Mouse (Mus musculus) T-helper 1 cell (primary cell): ENCODE data around the gene Polr2b.

Experiments used
- in situ Hi-C: fragments of 300-600 bp; cut with MboI, MseI; formaldehyde crosslinking; loops from one replicate; pipeline ENCODE4 v1.15.1; 2025; ENCODE audit warnings: high pct_unique_total_duplicates

Polr2b gene

DNA sequence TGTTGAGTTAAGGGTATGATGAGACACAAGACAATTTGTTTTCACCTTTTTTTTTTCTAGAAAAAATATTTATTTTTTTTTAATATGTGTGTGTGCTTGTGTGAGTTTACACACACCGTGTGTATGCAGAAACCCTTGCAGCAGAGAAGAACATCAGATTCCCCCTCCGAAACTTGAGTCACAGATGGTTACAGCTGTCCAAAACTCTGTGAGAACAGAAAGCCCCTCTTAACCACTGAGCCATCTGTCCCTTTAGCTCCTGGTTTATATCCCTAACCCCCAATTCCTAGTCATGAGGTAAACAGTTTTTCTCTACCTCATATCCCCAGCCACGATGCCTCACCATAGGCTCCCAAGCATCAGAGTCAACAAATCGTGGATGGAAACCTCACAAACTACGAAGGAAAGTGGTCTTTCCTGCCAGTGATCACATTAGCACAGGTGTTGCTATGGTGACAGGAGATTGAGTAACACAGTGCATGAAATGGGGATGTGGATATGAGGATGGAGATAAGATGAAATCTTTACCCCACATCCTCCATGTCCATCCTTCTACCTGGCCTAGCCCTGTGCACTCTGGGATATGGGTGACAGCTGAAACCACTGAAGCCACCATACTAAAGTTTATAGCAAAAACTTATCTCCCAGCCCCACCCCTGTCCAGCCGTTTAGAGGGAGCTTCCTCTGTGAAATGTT lies 76.1 kb downstream of the Polr2b start:
- in situ Hi-C loops: loop anchor here (5.0 kb wide), 1 partner anchor 51 kb away; no protein-coding TSS in a partner anchor

DNA sequence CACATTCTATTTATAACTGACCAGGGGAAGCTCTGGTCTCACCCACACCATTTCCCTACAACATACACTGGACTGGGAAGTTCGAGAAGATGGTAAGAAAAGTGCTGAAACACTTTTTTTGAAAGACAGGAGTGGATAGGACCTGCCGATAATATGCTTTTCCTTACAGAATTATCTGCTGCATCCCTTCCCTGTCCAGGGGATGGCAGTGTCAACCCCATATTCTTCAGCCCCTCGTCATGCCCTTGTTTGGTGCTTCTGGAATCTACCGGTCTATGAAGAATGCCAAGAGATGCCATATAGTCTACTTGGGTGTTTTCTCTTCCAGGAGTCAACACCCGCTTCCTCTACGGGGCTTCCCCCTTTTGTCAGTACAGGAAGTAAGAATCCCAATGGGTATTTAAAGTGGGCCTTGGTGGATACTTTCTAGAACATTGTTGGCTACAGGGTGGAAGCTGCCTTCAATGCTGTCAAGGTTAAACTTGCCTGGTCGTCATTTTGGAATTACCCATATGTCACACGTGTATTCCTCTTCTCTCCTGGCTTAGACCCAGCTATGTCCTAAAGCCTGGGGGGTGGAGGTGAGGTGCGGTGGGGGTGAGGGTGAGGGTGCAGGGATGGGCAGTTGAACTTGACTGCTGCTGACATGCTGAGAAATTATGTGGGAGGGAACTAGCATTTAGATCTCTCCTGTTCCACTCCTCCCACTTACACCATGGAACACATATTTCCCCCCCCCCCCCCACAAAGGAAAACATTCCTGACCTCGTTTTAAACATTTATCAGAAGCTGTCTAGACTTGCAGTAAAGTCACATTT lies 76.9 kb downstream of the Polr2b start:
- in situ Hi-C loops: loop anchor here (5.0 kb wide), 1 partner anchor 50 kb away; no protein-coding TSS in a partner anchor

DNA sequence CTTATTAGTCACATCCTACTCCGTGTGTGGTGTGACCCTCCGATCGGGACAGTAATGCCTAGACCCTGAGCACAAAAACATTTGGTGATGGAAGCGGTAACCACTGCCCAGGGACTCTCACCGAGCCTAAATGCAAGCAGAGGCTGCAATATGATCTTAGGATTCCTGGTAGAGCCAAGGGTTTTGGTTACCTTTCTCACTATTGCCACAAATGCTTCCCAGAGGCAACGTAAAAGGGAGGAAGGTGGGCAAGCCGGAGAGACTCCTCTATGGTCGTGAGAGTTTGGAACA lies 77.4 kb downstream of the Polr2b start:
- in situ Hi-C loops: loop anchor here (5.0 kb wide), 1 partner anchor 50 kb away; no protein-coding TSS in a partner anchor

DNA sequence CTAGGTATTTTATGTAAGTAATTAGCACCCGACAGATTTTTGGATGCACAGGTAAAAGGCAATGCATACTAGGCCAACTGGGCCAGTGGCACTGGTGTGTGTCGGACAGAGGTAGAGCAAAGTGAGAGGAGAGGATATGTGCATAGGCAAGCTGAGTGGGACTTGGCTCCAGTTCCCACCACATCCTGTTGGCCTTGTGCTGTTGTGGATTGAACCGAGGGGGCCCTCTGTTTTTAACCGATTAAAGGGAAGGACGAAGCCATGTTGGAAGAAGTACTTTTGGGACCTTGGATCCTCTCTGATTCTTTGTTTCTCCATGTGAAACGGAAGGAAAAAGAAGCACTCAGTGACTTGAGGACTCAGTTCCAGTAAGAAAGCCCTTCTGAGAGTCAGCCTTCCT lies 78.4 kb downstream of the Polr2b start:
- in situ Hi-C loops: loop anchor here (5.0 kb wide), 1 partner anchor 49 kb away; no protein-coding TSS in a partner anchor

DNA sequence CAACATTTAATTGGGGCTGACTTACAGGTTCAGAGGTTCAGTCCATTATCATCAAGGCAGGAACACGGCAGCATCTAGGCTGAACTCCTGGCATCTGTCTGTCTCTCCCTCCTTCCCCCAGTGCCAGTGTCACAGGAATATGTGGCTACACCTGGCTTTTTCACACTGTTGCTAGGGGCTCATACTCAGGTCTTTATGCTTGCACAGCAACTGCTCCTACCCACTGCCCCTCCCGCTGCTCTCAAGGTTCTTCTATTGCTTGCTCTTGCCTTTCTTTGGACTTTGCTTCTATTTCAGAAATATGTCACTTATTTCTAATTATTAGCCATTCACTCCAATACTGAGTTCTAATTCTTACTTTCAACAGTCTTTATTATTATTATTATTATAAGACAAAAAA lies 80.3 kb downstream of the Polr2b start:
- in situ Hi-C loops: no loop called here

DNA sequence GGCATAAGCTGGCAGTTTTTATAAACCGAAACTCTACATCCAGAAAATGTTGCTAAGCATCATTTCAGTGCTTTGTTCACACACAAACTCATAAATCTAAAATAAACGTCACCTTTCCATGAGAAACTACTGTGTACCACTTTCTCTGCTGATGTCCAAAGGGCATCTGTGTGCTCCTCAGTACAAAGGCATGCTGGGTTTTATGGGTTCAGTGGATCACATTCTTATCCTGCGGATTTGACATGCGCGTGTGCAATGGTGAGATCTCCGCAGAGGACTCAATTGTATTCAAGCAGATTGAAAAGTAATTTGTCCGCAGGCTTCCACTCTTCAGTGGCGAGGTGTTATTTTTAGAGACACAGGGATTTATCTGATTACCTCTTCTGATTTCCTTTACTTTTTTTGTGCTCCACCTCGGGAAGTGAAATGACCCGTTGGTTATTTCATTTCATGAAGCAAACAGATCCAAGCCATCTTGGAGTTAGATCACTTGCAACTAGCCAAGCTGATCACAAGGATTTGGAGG lies 83.2 kb downstream of the Polr2b start:
- in situ Hi-C loops: no loop called here

DNA sequence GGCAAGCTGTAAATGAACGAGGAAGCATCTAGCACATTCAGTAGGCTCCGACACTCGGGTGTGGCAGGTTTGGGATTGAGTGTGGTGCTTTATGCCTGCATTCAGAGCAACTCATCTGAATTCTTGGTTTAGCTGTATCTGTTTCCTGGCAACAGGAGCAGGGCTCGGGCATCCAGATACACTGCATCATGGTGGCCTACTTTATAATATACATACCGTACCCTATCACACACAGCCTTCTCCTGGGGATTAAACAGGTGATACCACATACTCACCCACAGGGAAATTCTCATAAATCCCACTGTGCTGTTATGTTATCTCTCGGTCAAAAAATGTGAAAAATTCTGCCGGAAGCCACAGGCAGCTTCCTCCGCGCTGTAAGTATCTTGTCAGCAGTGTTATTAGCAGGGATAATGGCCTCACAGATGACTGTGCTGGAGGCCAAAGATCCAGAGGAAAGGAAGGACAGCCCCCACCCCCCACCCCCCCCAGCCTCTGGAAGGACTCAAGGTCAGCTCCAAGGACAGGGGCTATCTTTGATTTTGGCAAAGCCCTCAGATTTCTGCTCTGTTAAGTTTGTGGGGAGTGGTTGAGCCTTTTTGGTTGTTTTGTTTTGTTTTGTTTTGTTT lies 84.2 kb downstream of the Polr2b start:
- in situ Hi-C loops: no loop called here

DNA sequence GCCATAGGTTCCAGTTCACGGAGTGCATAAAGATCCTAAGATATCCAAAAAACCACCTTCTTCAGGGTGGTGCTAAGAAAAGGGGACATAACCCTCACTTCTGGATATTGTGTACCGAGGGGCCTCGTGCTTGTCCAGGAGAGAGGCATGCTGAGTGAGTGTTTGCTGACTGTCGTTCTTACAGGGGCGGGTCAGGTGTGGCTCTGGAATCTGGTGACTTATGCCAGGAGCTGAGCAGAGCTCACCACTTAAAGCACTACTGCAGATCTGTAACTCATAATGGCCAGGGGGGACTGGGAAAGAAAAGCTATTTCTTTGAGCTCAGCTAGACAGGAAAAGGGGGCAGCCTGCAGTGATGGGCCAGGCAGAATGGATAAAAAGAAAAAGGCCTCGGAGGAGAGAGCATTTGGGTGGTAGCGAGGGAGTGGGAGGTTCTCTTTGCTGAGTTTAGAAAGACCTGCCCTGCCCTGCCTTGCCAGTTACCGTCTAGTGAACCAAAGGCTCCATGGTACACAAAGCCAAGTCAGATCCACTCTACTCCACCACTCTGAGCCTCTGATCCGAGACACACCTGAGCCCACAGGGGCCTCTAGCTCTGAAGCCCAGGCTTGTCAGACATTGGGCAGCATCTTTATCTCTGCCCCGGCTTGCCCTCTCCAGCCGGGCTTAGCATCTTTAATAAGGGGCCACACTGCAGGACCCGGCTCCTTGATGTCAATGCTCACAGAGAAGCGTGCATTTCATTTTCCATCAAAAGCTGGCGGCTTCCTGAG lies 88.5 kb downstream of the Polr2b start:
- in situ Hi-C loops: no loop called here
